Mouse (Mus musculus) C2C12 (cell line): ENCODE results near the gene Pla2g4d. TPM values are rescaled to one million over a fixed set of nuclear protein-coding genes. Genes with fewer than 3 reads are reported as not detected.

Experiments used
- H3K27me3 ChIP-seq: one replicate; pipeline ENCODE4 v1.6.1; 2011; ENCODE audit not compliant: control insufficient read depth, insufficient read depth, insufficient read length
- H3K36me3 ChIP-seq: one replicate; pipeline ENCODE4 v1.6.1; 2011; ENCODE audit not compliant: control insufficient read depth, insufficient read depth
- H3K4me3 ChIP-seq: one replicate; pipeline ENCODE4 v1.5.1; 2011; ENCODE audit warnings: mild to moderate bottlenecking, control low read depth; ENCODE audit not compliant: poor library complexity, insufficient read depth, severe bottlenecking
- H3K79me2 ChIP-seq: one replicate; pipeline ENCODE4 v1.6.1; 2011; ENCODE audit not compliant: control insufficient read depth, insufficient read depth
- H3K79me3 ChIP-seq: one replicate; pipeline ENCODE4 v1.6.1; 2011; ENCODE audit warnings: low read depth, control low read depth
- H3ac ChIP-seq: one replicate; pipeline ENCODE3; 2011; ENCODE audit warnings: low read depth; ENCODE audit not compliant: control insufficient read depth, insufficient read length
- CEBPB ChIP-seq: IDR thresholded peaks from one replicate; pipeline ENCODE4 v1.6.1; 2011; ENCODE audit warnings: low read depth, mild to moderate bottlenecking, control low read depth, moderate library complexity
- CTCF ChIP-seq: IDR thresholded peaks from one replicate; pipeline ENCODE4 v1.5.1; 2011; ENCODE audit not compliant: control insufficient read depth, insufficient read depth, insufficient read length
- FOSL1 ChIP-seq: IDR thresholded peaks from one replicate; pipeline ENCODE4 v1.8.0; 2011; ENCODE audit warnings: mild to moderate bottlenecking, low read length; ENCODE audit not compliant: poor library complexity, insufficient read depth, severe bottlenecking
- MAX ChIP-seq: IDR thresholded peaks from one replicate; pipeline ENCODE4 v1.6.1; 2011; ENCODE audit warnings: mild to moderate bottlenecking, control low read depth
- MYOD1 ChIP-seq: IDR thresholded peaks from one replicate; pipeline ENCODE4 v1.6.1; 2011; ENCODE audit warnings: low read depth; ENCODE audit not compliant: control insufficient read depth, insufficient read length
- MYOG ChIP-seq: IDR thresholded peaks from one replicate; pipeline ENCODE4 v1.6.1; 2011; ENCODE audit not compliant: control insufficient read depth, insufficient read length; ENCODE audit errors: extremely low read depth
- USF1 ChIP-seq: IDR thresholded peaks from one replicate; pipeline ENCODE4 v1.6.1; 2011; ENCODE audit warnings: low read depth, mild to moderate bottlenecking, control low read depth, moderate library complexity
- polyA plus RNA-seq: library from polyadenylated mRNA; unstranded; fragments of >200 nt; fragmentation: generic; extraction: Trizol; gene quantifications from one replicate; pipeline ENCODE4 v1.2.1, GENCODE M21; 2012; ENCODE audit warnings: missing spikeins

Pla2g4d gene
- polyA plus RNA-seq, 1 experiment = not detected

GRCm38 (mm10) chr2:120281221-120281620 is 7.8 kb downstream of the Pla2g4d start:
- TF ChIP-seq CTCF (no peak), CEBPB (no peak), FOSL1 (no peak), MAX (no peak), USF1 (no peak), MYOD1 (no peak), MYOG (no peak)
- Histone ChIP-seq H3ac (no peak overlapping the region), H3K27me3 (peaks cover 38% of the 10 kb centered on the region), H3K36me3 (no peaks in the 10 kb centered on the region), H3K79me3 (no peaks in the 10 kb centered on the region), H3K79me2 (no peaks in the 10 kb centered on the region), H3K4me3 (no peak overlapping the region)

DNA sequence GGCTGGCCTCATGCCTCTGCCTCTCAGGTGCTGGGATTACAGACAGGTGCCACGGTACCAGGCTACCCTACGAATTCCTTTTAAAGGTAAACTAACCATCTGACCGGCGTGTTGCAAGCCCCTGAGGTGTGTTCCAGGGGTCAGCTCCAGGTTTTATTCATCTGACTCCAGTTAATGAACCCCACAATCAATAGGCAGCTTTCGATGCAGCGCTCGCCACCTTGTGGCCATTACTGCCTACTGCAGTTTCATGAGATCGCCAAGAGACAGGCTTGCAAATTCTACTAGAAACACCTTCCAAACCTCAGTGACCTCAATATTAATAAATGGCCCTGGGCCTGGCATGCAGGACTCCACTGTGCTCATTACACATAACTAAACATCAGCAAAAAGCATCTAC is 9.0 kb downstream of the Pla2g4d start:
- TF ChIP-seq MYOD1 (no peak), CTCF (peak; percentile 36)
- Histone ChIP-seq H3K79me3 (no peaks in the 10 kb centered on the region), H3K27me3 (peaks cover 42% of the 10 kb centered on the region), H3ac (no peak overlapping the region), H3K36me3 (no peaks in the 10 kb centered on the region), H3K79me2 (no peaks in the 10 kb centered on the region), H3K4me3 (no peak overlapping the region)

DNA sequence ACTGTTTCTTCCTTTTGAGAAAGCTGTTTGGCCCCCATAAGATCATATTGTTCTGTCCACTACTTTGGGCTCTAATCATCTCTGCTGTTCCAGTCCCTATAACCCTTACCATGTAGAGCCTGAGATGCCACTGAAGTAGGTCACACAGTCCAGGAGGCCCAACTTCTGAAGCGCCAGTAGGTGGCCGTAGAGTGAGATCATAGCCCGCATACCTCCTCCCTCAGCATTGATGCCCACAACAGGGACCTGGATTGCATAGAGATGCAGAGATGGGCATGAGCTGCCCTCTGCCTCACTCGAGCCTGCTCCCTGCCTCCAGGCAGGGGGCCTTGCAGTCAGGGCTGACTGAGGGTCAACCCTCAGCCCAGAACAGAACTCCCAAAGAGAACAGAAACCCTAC is 12.0 kb downstream of the Pla2g4d start:
- Histone ChIP-seq H3ac (no peak overlapping the region), H3K79me2 (no peaks in the 10 kb centered on the region), H3K36me3 (no peaks in the 10 kb centered on the region), H3K27me3 (peaks cover 41% of the 10 kb centered on the region), H3K79me3 (no peaks in the 10 kb centered on the region), H3K4me3 (no peak overlapping the region)
- no peak for TF ChIP-seq MYOD1
- no peak for TF ChIP-seq CEBPB

DNA sequence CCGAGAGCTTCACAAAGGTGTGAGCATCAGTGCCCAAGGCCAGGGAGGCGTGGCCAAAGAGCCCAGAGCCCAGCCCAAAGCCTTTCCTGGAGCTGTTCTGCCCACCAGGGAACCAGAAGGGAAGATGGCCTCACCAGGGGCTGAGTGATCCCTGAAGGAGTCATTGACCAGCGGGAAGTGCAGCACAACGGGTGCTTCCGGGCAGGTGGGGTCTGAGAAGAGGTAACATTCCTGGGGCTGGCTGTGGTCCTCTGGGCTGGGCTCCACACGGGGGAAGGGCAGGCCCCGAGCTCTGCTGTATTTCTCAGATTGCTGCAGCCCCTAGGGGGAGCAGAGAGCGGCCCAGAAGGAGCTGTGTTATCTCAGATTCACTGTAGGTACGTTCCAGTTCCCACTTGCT is 20.4 kb downstream of the Pla2g4d start:
- no peak overlapping the region for H3ac ChIP-seq
- TF ChIP-seq USF1 (no peak), FOSL1 (no peak), CTCF (no peak), MYOD1 (no peak), CEBPB (no peak)
- H3K4me3 ChIP-seq = no peak overlapping the region
- H3K79me2 ChIP-seq = no peaks in the 10 kb centered on the region
- no peaks in the 10 kb centered on the region for H3K79me3 ChIP-seq
- H3K27me3 ChIP-seq = peaks cover 47% of the 10 kb centered on the region
- H3K36me3 ChIP-seq = no peaks in the 10 kb centered on the region

- H3K79me3 ChIP-seq = no peaks in the 10 kb centered on the region
- no peaks in the 10 kb centered on the region for H3K36me3 ChIP-seq
- TF ChIP-seq USF1 = no peak
- TF ChIP-seq CEBPB = no peak
- TF ChIP-seq FOSL1 = no peak
- TF ChIP-seq MYOG = no peak
- TF ChIP-seq MAX = no peak
- no peak for TF ChIP-seq MYOD1
- TF ChIP-seq CTCF = no peak
- H3ac ChIP-seq = no peak overlapping the region
- H3K27me3 ChIP-seq = peaks cover 34% of the 10 kb centered on the region
- no peak overlapping the region for H3K4me3 ChIP-seq
- H3K79me2 ChIP-seq = no peaks in the 10 kb centered on the region
These were observed 23.5 kb downstream of the Pla2g4d start for GRCm38 (mm10) chr2:120265523-120265922.

- TF ChIP-seq USF1 = no peak
- H3K79me3 ChIP-seq = no peaks in the 10 kb centered on the region
These were observed 24.1 kb downstream of the Pla2g4d start for GRCm38 (mm10) chr2:120264858-120265257.

GRCm38 (mm10) chr2:120262876-120263275 is 26.1 kb downstream of the Pla2g4d start:
- Histone ChIP-seq H3K79me3 (no peaks in the 10 kb centered on the region), H3ac (no peak overlapping the region), H3K36me3 (no peaks in the 10 kb centered on the region), H3K79me2 (no peaks in the 10 kb centered on the region), H3K4me3 (no peak overlapping the region), H3K27me3 (peaks cover 10% of the 10 kb centered on the region)
- TF ChIP-seq FOSL1 (no peak), CTCF (no peak), USF1 (no peak), MAX (no peak), MYOG (no peak), MYOD1 (peak; percentile 89), CEBPB (no peak)

More at GRCm38 (mm10) chr2:120264858-120265257, 24.1 kb downstream of the Pla2g4d start:
- Histone ChIP-seq H3ac (no peak overlapping the region), H3K79me2 (no peaks in the 10 kb centered on the region), H3K27me3 (peaks cover 28% of the 10 kb centered on the region), H3K4me3 (no peak overlapping the region), H3K36me3 (no peaks in the 10 kb centered on the region)
